Mouse (Mus musculus): Measurements from ENCODE around the gene Fam219a.

DNA sequence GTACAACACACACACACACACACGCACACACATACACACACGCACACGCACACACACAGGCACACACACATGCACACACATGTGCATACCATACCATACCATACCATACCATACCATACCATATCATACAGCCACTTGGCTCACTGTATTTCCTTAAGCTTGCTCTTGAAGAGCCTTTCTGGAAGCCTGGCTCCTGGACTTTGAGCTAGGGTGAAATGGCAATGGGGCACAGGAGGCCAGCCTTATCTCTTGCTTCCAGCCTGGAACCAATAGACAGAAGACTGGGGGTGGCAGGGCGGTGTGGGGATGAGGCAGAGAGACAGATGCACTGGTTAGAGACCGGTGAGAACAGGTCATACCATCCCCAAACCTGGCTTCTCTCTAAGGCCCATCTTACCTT is 50.1 kb downstream of the Fam219a start:
- no peak for TF ChIP-seq CTCF (IDR thresholded peaks at IDR 0.05; ENCODE audit: control insufficient read depth, insufficient read depth, insufficient read length)
- no peak for TF ChIP-seq CEBPB (IDR thresholded peaks at IDR 0.05; ENCODE audit: low read depth)
- TF ChIP-seq MAX (IDR thresholded peaks at IDR 0.05) = no peak
- no peak for TF ChIP-seq USF1 (IDR thresholded peaks at IDR 0.05; ENCODE audit: low read depth)
- no peak for TF ChIP-seq MYOD1 (IDR thresholded peaks at IDR 0.05; ENCODE audit: control insufficient read depth, insufficient read length, low read depth)

Measured in C2C12 (cell line).